Mouse (Mus musculus): ENCODE results near the gene Lrrn1. TPM values are rescaled to one million over a fixed set of nuclear protein-coding genes. Genes with fewer than 3 reads are reported as not detected.

The Lrrn1 gene
- polyA plus RNA-seq, 1 experiment, result 0.30 TPM

DNA sequence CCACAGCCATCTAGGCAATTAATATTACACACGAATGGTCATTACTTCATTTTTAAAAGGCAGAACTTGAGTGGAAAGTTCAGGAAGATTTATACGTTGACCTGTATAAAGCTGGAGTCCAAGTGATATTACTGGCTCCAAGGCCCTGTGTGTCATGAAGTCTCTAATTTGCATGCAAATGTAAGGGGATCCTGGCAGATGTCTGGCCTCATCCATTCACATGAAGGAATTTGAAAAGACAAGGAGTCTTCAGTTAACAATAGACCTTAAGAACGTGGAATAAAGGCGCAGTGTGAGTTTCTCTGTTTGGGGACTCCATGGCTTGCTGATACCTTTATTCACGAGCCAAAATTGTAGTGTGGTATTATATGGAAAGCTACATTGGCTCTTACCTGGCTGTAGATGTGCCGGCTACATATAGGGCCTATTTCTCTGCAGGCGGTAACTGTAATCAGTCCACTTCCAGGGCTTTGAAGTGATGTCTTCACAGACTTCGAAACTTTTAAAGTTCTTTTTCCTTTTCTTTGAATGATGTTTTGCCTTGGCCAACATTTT is 2.0 kb downstream of the Lrrn1 start:
- Histone ChIP-seq H3K4me1 (ENCODE audit: control insufficient read depth, insufficient read depth, low read length) (no peaks in the 10 kb centered on the region; the same call in 1 of the 2 replicates), H3K4me3 (ENCODE audit: control insufficient read depth, low read depth, low read length) (no peak overlapping the region), H3K27ac (ENCODE audit: control insufficient read depth, insufficient read depth, low read depth, low read length) (no peak overlapping the region), H3K36me3 (ENCODE audit: control insufficient read depth, insufficient read depth, low read length) (no peaks in the 10 kb centered on the region), H3K27me3 (ENCODE audit: control insufficient read depth, insufficient read depth, low read length) (no peaks in the 10 kb centered on the region)
- no peak for TF ChIP-seq POLR2A (IDR thresholded peaks at IDR 0.05; ENCODE audit: control insufficient read depth, low read depth, low read length)

DNA sequence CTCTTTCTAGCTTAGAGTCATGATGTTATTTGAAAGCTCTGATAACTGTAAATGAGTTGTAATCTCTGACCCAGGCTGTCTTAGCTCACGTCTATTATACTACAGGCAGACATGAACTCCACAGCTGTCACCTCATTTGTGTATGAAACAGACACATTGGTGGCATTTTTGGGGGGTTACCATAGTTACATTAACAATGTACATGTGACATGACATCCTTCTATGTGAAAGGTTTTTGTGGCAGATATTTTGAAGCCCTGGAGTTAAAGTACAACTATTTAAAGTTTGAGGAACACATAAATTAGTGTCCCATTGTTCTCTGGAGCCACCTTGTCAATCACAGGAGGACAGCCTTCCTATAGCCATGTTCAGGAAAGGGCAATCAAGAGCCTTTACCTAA is 5.0 kb downstream of the Lrrn1 start:
- H3K27ac ChIP-seq (ENCODE audit: control insufficient read depth, insufficient read depth, low read depth, low read length), result no peak overlapping the region
- H3K36me3 ChIP-seq (ENCODE audit: control insufficient read depth, insufficient read depth, low read length), result no peaks in the 10 kb centered on the region
- no peaks in the 10 kb centered on the region; the same call in 1 of the 2 replicates for H3K4me1 ChIP-seq (ENCODE audit: control insufficient read depth, insufficient read depth, low read length)
- H3K27me3 ChIP-seq (ENCODE audit: control insufficient read depth, insufficient read depth, low read length), result no peaks in the 10 kb centered on the region
- H3K4me3 ChIP-seq (ENCODE audit: control insufficient read depth, low read depth, low read length), result no peak overlapping the region
- no peak for TF ChIP-seq CTCF (IDR thresholded peaks at IDR 0.05; ENCODE audit: control insufficient read depth, insufficient read depth, insufficient replicate concordance, low read depth, low read length)

DNA sequence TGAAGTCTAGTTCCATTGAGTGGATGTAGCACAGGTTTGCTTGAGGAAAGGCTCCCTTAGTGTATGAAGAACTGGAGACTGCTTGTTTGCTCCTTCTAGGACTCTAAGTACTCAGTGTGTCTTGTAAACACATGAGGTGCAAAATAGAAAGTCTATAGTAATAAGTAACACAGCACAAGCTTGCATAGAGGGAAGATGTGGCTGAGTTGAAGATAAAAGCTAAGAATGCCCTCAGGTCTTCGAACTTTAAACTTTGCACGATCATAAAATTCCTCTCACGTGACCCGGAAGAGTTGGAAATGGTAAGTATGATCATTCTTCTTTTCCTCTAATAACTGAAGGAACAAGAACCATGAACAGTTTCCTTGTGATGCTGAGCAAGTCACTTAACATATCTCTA is 7.1 kb downstream of the Lrrn1 start:
- no peak for TF ChIP-seq CTCF (IDR thresholded peaks at IDR 0.05; ENCODE audit: control insufficient read depth, insufficient read depth, insufficient replicate concordance, low read depth, low read length)
- TF ChIP-seq POLR2A (IDR thresholded peaks at IDR 0.05; ENCODE audit: control insufficient read depth, low read depth, low read length), result no peak
- H3K36me3 ChIP-seq (ENCODE audit: control insufficient read depth, insufficient read depth, low read length), result no peaks in the 10 kb centered on the region
- no peaks in the 10 kb centered on the region for H3K4me1 ChIP-seq (ENCODE audit: control insufficient read depth, insufficient read depth, low read length)
- H3K4me3 ChIP-seq (ENCODE audit: control insufficient read depth, low read depth, low read length), result no peak overlapping the region
- H3K27me3 ChIP-seq (ENCODE audit: control insufficient read depth, insufficient read depth, low read length), result no peaks in the 10 kb centered on the region
- H3K27ac ChIP-seq (ENCODE audit: control insufficient read depth, insufficient read depth, low read depth, low read length), result no peak overlapping the region

DNA sequence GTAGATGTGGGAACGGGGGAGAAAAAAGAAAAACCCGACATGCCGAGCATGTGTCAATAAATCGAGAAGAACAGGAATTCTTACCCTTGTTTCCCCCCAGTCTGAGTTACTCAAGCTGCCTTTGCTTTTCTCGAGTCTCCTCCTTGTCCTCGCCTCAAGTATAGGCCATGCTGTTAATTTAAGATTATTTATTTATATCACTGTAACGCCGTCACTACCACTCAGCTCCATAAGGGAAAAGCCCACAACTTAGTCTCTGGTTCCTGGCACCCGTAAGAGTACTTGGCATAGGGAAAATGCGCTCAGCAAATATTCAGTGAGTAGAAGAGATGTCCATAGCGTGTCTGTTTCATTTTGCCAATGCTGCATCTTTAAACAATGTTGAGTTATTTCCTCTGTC is 11.7 kb downstream of the Lrrn1 start:
- Histone ChIP-seq H3K36me3 (ENCODE audit: control insufficient read depth, insufficient read depth, low read length) (no peaks in the 10 kb centered on the region), H3K4me3 (ENCODE audit: control insufficient read depth, low read depth, low read length) (no peak overlapping the region), H3K4me1 (ENCODE audit: control insufficient read depth, insufficient read depth, low read length) (no peaks in the 10 kb centered on the region), H3K27ac (ENCODE audit: control insufficient read depth, insufficient read depth, low read depth, low read length) (no peak overlapping the region), H3K27me3 (ENCODE audit: control insufficient read depth, insufficient read depth, low read length) (no peaks in the 10 kb centered on the region)
- TF ChIP-seq CTCF (IDR thresholded peaks at IDR 0.05; ENCODE audit: control insufficient read depth, insufficient read depth, insufficient replicate concordance, low read depth, low read length) (no peak), POLR2A (IDR thresholded peaks at IDR 0.05; ENCODE audit: control insufficient read depth, low read depth, low read length) (no peak)

DNA sequence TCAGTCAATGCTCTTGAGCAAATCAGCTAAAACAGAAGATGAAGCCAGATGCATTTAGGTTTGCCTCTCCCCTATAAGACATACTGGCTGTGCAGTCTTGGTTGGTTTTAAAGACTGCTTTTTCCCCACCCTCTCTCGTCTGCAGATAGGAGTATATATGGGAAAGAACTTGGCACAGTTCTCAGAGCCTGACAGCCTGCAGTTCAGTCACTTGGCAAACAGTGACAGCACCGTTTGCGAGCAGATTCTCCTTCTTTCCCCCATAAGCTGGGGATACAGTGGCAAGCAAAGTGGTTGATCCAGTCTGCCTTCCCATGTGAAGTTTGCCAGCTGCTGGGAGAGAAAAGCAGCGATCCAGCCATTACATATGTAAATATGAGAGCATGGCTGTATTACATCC is 12.3 kb downstream of the Lrrn1 start:
- Histone ChIP-seq H3K27ac (ENCODE audit: control insufficient read depth, insufficient read depth, low read depth, low read length) (no peak overlapping the region), H3K4me3 (ENCODE audit: control insufficient read depth, low read depth, low read length) (no peak overlapping the region), H3K4me1 (ENCODE audit: control insufficient read depth, insufficient read depth, low read length) (no peaks in the 10 kb centered on the region), H3K27me3 (ENCODE audit: control insufficient read depth, insufficient read depth, low read length) (no peaks in the 10 kb centered on the region), H3K36me3 (ENCODE audit: control insufficient read depth, insufficient read depth, low read length) (no peaks in the 10 kb centered on the region)
- TF ChIP-seq CTCF (IDR thresholded peaks at IDR 0.05; ENCODE audit: control insufficient read depth, insufficient read depth, insufficient replicate concordance, low read depth, low read length) (no peak), POLR2A (IDR thresholded peaks at IDR 0.05; ENCODE audit: control insufficient read depth, low read depth, low read length) (no peak)

- Histone ChIP-seq H3K27me3 (ENCODE audit: control insufficient read depth, insufficient read depth, low read length) (no peaks in the 10 kb centered on the region), H3K27ac (ENCODE audit: control insufficient read depth, insufficient read depth, low read depth, low read length) (no peak overlapping the region), H3K36me3 (ENCODE audit: control insufficient read depth, insufficient read depth, low read length) (no peaks in the 10 kb centered on the region), H3K4me3 (ENCODE audit: control insufficient read depth, low read depth, low read length) (no peak overlapping the region), H3K4me1 (ENCODE audit: control insufficient read depth, insufficient read depth, low read length) (no peaks in the 10 kb centered on the region)
- TF ChIP-seq POLR2A (IDR thresholded peaks at IDR 0.05; ENCODE audit: control insufficient read depth, low read depth, low read length) (no peak), CTCF (IDR thresholded peaks at IDR 0.05; ENCODE audit: control insufficient read depth, insufficient read depth, insufficient replicate concordance, low read depth, low read length) (no peak)
Observed at GRCm38 (mm10) chr6:107546272-107546671, 16.7 kb downstream of the Lrrn1 start.

DNA sequence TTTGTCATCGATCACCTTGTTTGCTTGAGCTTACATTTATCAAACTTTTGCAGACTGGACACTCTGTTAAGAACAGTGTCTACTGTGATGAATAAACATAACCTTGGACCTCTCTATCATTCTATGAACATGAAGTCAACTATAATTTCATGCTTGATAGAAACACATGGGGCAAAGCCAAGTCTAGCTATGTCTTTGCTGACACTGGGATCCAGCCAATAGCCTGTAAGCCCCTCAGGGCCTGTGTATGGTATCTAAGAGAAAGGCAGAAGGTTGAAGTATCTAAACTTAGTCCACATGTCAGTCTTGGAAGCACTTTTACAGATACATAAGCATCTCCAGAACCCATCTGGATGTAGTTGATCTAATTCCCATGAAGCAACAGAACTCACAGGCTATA is 22.9 kb downstream of the Lrrn1 start:
- H3K4me1 ChIP-seq (ENCODE audit: control insufficient read depth, insufficient read depth, low read length), result no peaks in the 10 kb centered on the region
- no peaks in the 10 kb centered on the region for H3K27me3 ChIP-seq (ENCODE audit: control insufficient read depth, insufficient read depth, low read length)
- no peak overlapping the region for H3K4me3 ChIP-seq (ENCODE audit: control insufficient read depth, low read depth, low read length)
- H3K27ac ChIP-seq (ENCODE audit: control insufficient read depth, insufficient read depth, low read depth, low read length), result no peak overlapping the region
- TF ChIP-seq POLR2A (IDR thresholded peaks at IDR 0.05; ENCODE audit: control insufficient read depth, low read depth, low read length), result no peak
- TF ChIP-seq CTCF (IDR thresholded peaks at IDR 0.05; ENCODE audit: control insufficient read depth, insufficient read depth, insufficient replicate concordance, low read depth, low read length), result no peak
- H3K36me3 ChIP-seq (ENCODE audit: control insufficient read depth, insufficient read depth, low read length), result no peaks in the 10 kb centered on the region

DNA sequence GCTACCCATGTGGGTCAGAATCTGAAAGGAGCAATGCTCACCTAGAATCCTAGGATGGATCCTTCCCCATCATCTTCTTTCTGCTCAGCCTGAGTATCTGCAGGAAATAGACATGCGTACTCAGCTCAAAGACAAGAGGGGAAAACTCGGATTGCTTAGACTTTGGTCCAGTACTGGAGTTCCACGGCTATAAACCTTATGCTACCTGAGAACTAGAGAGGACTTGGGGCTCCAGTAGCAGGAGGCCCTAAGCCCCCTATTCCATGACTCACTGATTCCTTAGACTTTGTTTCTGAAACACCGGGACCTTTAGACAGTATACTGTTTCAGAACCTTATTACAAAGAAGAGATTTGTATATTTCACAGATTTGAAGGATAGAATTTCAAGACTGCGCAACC is 25.8 kb downstream of the Lrrn1 start:
- Histone ChIP-seq H3K4me3 (ENCODE audit: control insufficient read depth, low read depth, low read length) (no peak overlapping the region), H3K27me3 (ENCODE audit: control insufficient read depth, insufficient read depth, low read length) (no peaks in the 10 kb centered on the region), H3K27ac (ENCODE audit: control insufficient read depth, insufficient read depth, low read depth, low read length) (no peak overlapping the region), H3K36me3 (ENCODE audit: control insufficient read depth, insufficient read depth, low read length) (no peaks in the 10 kb centered on the region), H3K4me1 (ENCODE audit: control insufficient read depth, insufficient read depth, low read length) (no peaks in the 10 kb centered on the region)
- TF ChIP-seq POLR2A (IDR thresholded peaks at IDR 0.05; ENCODE audit: control insufficient read depth, low read depth, low read length) (no peak), CTCF (IDR thresholded peaks at IDR 0.05; ENCODE audit: control insufficient read depth, insufficient read depth, insufficient replicate concordance, low read depth, low read length) (no peak)
